Mouse (Mus musculus): ENCODE results near the gene Nfya.

Gene Nfya

DNA sequence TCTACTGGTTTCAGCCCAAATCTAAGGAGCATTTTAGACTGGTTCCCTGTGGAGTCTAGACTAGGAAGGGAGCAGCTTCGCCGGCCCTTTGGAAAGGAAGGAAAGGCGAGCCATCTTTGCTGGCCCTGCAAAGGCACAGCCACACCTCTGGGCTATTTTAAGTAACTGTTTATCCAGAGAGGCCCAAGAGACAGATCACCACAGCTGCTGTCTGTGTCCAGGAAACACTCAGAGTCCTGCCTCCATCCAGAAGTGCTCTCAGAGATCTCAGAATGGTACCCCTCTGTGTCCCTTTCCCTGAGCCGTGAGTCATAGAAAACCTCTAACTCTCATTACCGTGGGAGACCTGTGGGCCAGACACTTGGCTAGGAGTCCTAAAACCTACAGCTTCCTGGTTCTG, 20.7 kb upstream of the Nfya start:
- no peak for DNase-seq

DNA sequence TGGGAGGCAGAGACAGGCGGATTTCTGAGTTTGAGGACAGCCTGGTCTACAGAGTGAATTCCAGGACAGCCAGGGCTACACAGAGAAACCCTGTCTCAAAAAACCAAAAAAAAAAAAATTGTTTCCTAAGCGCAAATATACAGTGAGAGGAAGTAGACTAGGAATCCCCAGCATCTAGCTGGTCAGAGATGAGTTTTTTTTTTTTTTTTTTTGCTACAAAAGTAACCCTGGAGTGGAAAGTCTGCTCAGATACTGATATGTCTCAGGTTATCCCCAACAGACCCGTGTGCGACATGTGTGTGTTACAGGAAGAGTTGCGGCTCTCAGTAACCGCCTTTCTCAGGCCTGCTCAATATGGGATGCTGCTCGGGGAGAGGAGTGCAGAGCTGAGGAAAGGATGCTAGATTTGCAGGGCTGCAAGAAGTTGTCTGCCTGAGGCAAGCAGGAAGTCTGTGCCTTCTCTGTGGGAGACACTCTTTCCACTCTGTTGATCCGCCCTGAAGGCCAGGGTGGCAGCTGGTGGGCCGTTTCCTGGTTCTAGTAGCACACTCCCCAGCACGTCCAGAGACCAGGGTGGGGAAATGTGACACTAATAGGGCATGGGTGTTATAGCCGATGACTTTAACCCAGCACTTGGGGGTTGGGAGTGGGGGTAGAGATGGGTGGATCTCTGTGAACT, 18.3 kb upstream of the Nfya start:
- DNase-seq, result no peak

DNA sequence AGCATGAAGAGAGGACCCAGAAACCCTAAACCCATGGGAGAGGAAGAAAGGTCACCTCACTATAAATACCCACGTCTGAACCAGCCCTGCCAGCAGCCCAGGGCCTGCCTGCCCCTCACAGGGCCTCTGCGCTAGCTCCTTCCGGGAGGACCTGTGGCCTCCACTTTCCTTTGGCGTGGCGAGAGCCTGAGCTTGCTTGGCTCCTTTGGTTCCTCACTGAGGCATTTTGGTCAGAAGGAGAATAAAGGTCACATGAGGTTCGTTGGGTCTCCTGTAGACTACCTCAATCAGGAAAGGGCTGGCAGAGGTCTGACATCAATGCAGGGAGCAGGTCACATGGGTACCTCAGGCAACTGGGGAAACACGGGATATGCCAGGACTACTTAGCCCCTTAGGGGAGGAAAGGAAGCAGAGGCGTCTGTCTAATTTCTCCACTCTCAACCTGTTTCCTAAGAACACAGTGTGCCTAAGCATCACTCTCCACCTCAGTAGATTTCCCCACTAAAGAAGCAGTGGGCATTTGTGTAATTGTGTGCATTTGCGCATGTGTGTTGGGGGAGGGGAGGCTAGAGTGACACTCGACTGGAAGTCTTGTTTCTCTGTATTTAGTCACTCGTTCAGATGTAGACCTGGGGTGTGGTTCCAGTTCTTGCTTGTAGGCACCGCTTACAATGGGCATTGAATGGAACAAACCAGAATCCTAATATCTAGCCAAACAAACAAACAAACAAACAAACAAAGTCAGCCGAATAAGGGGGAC, 17.5 kb upstream of the Nfya start:
- DNase-seq, result no peak

DNA sequence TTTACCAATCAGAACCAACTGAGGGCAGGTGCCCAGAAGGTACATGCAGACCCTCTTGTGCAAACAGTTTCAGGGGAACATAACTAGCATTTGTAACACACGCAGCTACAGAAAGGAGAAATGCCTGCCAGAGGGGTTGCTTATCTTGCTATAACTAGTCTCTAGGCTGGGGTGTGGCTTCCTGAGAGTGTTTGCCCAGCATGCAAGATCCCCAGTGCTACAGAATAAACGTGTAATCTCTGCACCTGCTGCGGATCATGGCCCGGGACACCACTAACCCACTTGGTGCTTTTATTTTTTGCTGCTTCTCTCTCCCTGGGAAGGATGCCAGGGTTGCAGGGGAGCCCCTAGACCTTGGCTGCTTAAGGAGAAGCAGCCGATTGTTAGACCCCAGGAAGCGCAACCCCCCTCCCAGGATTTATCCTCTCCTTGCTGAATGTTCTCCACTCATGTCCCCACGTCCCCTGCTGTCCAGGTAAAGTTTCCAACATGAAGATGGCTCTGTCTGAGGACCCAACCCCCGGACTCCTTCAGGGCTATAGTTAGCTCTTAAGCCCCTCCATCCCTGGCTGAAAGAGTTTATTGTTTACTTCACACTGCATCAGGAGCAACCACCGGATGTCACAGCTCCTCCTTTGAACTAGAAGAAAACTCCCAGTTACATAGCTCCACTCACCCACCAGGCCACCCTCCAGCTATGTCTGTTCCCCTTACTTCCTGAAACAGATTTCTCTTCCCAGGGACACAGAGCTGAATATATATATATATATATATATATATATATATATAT, 16.3 kb upstream of the Nfya start:
- no peak for DNase-seq

DNA sequence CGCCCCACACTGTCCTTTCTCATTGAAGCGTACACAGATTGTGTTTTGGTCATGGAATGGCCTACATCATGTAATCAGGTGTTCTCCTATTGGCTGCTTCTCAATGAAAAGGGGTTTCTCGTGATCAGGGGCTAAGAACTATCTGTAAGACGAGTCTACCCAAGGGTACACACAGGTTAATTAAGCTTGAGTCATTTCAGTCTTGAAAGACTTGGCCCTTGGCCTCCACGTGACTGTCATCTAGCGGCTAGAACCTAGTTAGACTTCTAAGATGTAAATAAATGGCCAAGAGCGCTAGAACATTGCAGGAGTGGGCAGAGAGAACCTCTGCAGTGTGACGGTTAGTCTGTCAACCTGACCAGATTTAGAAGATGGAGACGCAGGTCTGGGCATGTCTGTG, 14.5 kb upstream of the Nfya start:
- no peak for DNase-seq

DNA sequence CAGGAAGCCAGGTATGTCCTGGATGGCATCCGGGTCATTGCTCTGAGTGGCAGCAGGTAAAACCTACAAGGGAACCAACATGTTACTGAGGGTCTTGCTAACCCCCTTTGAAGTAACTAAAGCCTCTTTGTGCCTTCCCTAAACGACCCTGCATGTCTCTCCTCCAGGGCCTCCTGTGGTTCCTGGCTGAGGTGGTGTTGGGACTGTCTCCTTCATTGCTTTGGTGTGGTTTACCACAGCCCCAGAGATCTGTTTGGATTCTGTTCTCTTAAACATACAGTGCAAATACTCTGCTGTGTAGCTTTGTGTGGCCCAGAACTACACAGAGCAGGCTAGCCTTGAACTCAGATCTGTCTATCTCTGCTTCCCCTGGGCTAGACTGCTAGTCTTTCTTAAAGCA, 9.9 kb upstream of the Nfya start:
- DNase-seq, result no peak

DNA sequence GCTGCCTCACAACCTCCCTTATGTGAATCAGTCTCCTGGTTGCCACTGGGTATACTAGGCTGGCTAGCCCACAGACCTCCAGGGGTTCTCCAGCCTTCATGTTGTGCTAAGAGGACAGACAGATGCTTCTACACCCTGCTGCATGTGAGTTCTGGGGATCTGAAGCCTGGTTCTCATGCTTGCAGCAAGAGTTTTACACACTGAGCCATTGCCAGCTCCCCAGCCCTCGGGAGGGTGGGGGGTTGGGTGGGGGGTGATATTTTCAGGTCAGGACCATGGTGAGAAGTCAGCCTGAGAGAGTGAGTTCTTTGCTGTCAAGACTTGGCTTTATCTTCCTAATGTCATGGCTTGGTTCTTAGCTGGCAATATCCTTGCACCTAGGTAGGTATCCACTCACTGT, 9.1 kb upstream of the Nfya start:
- DNase-seq, result no peak

DNA sequence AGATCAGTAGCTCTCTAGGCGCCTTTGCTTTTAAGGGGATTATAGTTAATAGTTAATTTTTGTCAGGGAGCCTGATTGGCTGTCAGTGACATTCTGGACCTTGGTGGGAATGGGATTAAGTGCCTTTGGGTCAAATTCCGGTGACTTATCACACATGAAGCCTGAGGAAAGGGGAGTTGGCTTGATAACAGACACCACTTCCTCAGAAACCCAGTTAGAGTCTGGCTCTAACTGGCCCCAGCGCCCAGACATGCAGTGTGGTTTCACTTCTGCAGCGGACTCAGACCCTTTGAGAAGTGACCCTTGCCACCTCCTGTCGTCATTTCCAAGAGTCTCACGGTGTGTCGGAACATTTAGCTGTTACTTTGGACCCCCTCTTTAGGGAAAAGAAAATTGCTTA, 8.5 kb upstream of the Nfya start:
- peak; percentile 64 for DNase-seq

DNA sequence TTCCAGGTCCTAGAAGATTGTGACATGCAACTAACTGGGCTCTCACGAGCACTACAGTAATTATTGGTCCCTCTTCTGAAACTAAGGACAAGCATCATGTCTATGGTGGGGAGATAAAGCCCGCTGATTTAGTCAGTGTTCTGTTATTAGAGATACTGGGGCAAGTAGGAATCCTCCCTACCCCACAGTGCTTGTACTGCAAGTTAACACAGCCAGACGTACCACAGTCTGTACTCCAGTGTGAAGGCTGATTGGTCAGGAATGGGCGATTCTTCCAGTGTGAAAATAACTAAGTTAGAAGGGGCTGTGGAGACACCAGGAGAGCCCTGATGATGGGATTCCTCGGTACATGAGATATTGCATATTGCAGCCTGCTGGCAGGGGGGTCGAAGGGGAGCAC, 7.8 kb upstream of the Nfya start:
- no peak for DNase-seq

DNA sequence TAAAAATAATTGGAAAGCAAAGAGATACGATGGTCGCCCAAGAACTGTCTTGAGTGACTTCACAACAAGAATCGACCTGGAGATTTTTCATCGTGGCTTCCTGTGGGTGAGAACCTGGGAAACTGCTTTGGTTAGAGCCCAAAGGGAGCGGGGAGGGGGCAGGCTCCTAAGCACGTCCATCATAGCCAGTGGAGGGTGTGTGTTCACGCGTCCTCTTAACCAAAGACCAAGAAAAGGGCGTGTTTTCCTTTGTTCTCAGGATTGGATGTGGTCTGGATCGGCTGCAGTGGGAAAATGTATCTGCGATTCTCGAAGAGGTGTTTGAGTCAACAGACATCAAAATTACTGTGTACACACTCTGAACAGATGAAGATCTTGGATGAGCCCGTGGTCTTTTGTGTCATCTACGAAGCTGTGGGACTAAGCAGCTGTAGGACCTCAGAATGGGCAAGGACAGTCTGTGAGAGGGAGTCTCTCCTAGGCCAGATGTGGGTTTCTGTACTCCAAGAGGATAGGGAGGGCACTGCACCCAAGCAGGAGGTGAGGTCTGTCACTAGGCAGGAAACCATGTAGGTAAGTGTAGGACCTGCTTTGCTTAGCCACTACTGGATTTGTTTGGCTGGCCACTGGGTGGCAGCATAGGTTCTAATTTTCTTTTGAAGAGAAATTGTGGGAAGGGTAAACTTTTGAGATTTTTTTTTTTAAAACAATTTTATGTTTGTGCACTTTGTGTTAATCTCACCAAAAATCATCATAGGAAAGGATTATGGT, 6.9 kb upstream of the Nfya start:
- DNase-seq, result peak; percentile 75

DNA sequence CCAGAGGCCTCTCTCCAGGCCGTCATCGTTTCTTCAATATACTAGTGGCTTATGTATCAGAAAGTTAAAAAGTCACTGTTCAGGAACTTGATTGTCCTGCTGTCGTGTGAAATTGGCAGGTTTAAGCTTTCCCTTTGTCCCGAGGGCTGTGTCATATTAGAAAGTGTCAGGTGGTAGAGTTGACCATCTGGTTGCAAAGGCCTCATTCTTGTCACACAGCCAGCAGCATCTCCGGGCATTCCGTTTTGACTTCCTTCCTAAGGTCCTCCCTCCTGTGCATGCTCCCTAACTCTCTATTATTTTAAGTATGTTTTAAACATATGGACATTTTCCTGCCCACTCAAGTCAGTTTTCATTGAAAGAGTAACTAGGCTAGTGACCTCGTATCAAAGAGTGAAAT, 6.3 kb upstream of the Nfya start:
- DNase-seq, result no peak

DNA sequence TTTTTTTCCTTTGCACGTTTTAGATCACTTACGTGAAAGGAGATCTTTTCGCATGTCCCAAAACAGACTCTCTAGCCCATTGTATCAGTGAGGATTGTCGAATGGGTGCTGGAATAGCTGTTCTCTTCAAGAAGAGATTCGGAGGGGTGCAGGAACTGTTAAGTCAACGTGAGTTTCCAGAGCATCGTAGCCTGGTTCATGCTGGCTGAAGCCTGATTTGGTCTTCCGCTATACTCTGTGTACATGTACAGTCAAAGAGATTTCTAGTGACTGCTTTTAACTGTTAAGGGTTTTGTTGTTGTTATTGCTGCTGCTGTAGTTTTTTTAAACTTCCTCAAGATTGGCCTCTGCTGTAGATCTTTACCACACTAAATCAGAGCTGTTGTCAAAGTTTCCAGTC, 1.5 kb upstream of the Nfya start:
- DNase-seq, result no peak

DNA sequence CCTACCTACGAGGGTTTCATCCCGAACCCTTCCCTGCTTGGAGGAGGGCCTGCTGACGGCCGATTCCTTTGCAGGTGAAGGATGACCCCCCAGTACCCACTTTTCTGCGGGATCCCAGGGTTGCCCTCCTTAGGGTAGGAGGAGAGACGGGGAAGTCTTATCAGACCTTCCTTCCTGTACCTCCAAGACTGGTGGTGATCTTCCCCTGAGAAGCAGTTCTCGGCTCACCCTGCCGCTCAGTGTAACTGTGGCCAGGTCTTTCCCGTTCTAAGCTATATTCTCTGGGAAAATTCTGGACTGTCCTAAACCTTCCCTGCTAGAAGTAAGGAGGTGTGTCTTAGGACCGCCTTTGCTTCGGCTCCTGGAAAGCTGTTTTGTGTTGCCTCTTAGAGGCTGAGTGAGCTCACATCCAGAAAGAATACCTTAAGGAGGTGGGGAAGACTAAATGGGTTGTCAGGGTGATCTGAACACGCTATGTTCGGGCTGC, 636 bp upstream of the Nfya start:
- no peak for DNase-seq

DNA sequence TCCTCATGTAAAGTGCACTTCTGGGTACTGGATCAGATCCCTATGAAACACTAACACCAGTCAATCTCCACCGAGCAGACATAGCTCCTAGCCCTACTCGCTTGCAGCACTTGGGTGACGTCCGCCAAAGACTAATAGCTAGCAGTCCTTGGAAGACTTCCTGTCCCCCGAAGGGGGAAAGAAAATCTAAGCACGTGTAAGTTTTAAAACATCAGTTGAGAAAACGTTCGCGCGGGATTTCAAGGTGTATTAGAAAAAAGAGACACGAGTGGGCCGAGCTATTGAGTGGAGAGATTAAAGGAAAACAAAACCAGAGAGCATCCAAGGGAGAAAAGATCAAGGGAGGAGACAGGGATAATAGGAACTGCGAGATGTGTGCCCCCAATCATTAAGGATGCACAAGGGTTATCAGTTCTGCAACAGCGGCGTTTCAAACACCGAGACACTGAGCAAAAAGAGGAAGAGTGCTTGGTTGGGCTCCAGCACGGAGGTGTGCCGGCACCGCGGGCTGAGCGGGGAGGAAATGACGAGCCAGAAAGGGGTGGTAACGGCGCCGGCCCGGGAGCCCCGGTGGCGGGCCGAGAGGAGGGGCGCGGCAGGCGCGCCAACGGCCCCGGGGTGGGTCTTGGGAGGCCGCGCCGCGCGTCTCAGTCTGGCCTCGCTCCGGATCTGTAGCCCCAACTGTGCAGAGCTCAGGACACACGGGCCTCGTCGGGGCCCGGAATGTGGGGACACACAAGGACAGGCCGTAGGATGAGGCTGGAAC, 997 bp downstream of the Nfya start:
- peak; percentile 82 for DNase-seq

DNA sequence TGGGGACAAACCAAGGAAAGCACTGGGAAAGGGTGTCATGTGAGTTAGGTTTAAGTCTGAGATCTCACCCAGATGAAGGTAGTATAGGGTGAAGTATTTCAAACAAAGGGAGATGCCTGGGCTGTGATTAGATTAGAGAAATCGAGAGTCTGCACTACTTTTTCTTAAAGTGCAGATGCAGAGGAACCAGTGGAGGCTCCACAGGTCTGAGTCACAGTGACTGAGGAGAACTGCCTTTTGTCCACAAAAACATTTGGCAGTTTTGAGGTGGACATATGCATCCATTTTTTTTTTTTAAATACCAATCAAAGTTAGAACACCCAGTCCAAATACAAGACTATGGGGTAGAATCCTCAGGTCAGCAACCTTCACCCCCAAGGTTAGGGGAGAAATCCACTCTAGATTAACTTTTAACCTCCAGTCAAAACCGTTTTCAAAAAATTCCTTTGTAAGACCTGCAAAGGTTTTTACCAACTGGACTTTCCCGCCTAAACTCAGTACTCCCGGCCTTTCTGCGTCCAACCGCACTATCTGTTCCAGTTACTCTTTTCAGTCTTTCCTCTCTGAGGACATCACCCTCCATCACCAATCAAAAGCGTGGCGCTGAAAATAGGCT, 1.7 kb downstream of the Nfya start:
- no peak for DNase-seq

DNA sequence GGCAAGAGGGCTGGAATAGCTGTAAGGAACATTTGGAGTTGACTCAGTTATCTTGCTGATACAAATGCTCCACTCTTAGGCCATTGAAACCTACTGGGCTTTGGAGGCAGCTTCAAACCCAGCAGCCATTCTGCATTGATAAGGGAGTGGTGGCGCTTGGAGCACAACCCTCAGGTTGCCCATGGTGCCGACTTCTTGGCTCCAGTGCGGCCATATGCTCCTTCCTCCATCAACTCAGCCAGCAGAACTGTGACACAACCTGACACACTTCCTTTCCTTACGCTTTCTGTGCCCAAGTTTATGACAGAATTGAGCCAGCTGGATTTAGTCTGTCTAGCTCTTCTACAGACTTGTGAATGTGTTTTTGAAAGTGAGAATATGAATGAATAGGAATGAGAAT, 2.6 kb downstream of the Nfya start:
- no peak for DNase-seq

DNA sequence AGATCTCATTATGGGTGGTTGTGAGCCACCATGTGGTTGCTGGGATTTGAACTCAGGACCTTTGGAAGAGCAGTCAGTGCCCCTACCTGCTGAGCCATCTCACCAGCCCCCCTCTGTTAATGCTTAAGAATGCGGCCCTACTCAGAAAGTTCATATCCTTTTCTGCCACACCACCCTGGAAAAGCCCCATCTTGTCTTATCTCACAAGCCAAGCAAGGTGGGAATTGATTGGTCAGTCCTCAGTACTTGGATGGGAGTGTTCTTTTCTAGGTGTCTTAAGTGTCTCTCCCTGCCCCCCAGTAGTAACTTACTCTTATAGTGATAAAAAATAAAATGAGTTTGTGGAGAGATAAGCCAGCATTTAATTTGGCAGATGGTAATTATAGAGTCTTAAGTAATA, 5.0 kb downstream of the Nfya start:
- no peak for DNase-seq

DNA sequence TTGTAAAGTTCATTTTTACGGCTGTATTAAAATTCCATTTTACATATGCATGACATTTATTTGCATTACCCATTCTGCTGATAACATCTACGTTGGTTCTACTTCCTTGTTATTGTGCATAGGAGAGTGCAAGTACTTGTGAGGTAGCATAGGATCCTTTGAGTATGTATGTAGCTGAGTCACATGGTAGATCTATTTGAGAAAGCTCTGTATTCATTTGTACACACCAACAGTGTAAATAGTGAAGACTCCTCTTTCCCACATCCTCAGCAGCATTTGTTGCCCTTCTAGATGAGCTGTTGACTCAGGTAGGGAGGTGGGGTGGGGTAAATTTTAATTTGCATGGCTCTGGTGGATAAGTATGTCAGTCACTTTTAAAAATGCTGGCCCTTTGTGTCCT, 5.9 kb downstream of the Nfya start:
- DNase-seq, result no peak

DNA sequence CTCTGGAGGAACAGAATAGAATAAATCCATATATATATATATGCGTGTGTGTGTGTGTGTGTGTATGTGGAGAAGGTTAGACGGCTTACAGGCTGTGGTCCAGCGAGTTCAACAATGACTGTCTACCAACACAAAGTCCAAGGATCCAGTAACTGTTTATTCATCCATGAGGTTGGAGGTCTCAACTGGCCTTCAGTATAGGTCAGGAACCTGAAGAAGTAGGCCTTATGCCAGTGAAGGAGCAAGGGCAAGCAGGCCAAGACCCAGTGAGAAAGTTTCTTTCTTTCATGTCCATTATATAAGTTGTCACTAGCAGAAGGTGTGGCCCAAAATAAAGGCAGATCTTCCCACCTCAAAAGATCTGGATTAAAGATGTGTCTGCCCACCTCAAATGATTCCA, 7.0 kb downstream of the Nfya start:
- no peak for DNase-seq

DNA sequence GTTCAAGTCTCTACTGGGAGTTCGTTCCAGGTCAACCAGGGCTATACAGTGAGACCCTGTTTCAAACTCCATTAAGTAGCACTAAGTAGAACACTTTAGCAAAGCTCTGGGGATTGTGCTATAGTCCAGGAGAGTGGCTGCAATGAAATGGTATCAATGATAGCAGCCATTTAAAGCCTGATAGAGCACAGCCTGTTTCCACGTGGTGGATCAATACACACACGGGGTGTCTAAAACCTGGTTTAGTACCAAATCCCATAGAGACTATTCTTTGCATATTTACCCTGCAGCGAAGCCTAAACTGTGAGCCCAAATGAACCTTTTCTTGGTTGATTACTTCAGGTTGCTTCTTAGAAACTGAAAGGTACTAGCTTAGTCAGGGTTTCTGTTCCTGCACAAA, 8.0 kb downstream of the Nfya start:
- DNase-seq, result no peak

DNA sequence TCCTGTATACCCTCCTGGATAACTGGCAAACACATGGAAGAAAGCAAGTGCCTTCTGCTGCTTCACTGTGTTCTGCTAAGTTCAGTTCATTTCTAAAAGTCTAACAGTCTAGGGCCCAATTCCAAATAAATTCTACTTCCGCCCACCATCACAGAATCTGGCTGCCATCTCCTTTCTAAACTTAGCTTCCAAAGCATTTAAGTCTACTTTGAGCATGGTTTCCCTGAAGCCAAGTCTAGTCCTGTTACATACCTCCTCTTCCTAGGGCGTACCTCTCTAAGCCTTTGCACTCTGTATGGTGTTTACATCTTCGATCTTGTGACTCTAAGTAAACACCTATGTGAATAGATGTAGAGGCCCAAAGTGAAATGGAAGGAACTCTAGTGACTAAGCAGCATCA, 17.1 kb downstream of the Nfya start:
- no peak for DNase-seq

DNA sequence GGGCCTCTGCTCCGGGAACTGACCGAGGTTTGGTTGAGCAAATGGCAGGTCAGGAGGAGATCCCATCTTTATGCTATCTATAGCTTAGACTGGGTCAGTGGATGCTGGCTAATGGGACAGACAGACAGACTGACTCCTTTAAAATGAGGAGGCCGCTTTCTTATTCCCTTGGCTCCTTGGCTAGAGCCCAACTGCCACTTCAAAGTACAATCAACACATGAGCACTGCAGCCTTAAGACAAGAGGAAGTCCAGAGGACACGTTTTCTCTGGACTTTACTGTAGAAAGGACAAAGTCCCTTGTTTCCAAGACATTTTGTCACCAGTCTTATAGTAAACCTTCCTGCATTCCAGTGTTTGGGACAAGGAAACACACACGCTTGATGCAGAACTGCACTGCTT, 18.3 kb downstream of the Nfya start:
- DNase-seq, result no peak

All from kidney, postnatal 14 days (tissue).